Mouse (Mus musculus): ENCODE results near the gene Tmem126b. TPM values are rescaled to one million over a fixed set of nuclear protein-coding genes. Genes with fewer than 3 reads are reported as not detected.

Gene Tmem126b
- polyA plus RNA-seq, 1 experiment = 6.7 TPM

- H3K36me3 ChIP-seq (ENCODE audit: control insufficient read depth, insufficient read depth) = no peaks in the 10 kb centered on the region
- peak within 1 kb of the TSS; percentile 100 for H3K4me2 ChIP-seq (ENCODE audit: low read depth)
- peaks cover 5% of the 10 kb centered on the region for H3K27me3 ChIP-seq (ENCODE audit: control insufficient read depth, insufficient read depth, insufficient read length)
- H3K79me2 ChIP-seq (ENCODE audit: control insufficient read depth, insufficient read depth) = peaks cover 10% of the 10 kb centered on the region
- TF ChIP-seq CEBPB (IDR thresholded peaks at IDR 0.05; ENCODE audit: insufficient read depth, poor library complexity, severe bottlenecking) (no peak), POLR2AphosphoS2 (IDR thresholded peaks at IDR 0.05; ENCODE audit: insufficient read length, low read depth) (no peak), TCF3 (IDR thresholded peaks at IDR 0.05; ENCODE audit: insufficient read length, low read depth) (no peak), REST (IDR thresholded peaks at IDR 0.05; ENCODE audit: insufficient read depth, insufficient read length) (no peak), SRF (IDR thresholded peaks at IDR 0.05; ENCODE audit: control insufficient read depth, insufficient read length, low read depth) (no peak), POLR2A (IDR thresholded peaks at IDR 0.05; ENCODE audit: insufficient read length, low read depth) (no peak)
- peak within 1 kb of the TSS; percentile 13 for H3ac ChIP-seq (ENCODE audit: control insufficient read depth, insufficient read length)
- H3K4me3 ChIP-seq = peak within 1 kb of the TSS; percentile 83
Observed at GRCm38 (mm10) chr7:90476313-90477245, 778 bp upstream of the Tmem126b start, which contains the start of gene Dlg2. Dlg2 (plus strand) TSS chr7:90476672.

GRCm38 (mm10) chr7:90473511-90473910, 2.3 kb downstream of the Tmem126b start:
- Histone ChIP-seq H3K4me2 (ENCODE audit: low read depth) (no peak overlapping the region), H3K36me3 (ENCODE audit: control insufficient read depth, insufficient read depth) (peaks cover 3% of the 10 kb centered on the region), H3K79me2 (ENCODE audit: control insufficient read depth, insufficient read depth) (peaks cover 10% of the 10 kb centered on the region), H3ac (ENCODE audit: control insufficient read depth, insufficient read length) (no peak overlapping the region), H3K4me3 (no peak overlapping the region), H3K27me3 (ENCODE audit: control insufficient read depth, insufficient read depth, insufficient read length) (no peaks in the 10 kb centered on the region)
- TF ChIP-seq SRF (IDR thresholded peaks at IDR 0.05; ENCODE audit: control insufficient read depth, insufficient read length, low read depth) = no peak
- TF ChIP-seq MYOG (IDR thresholded peaks at IDR 0.05; ENCODE audit: control insufficient read depth in 1 of 3, insufficient read depth in 1 of 3, insufficient read length in 2 of 3, low read depth in 2 of 3) = no peak
- no peak for TF ChIP-seq POLR2AphosphoS2 (IDR thresholded peaks at IDR 0.05; ENCODE audit: insufficient read length, low read depth)
- TF ChIP-seq TCF3 (IDR thresholded peaks at IDR 0.05; ENCODE audit: insufficient read length, low read depth) = no peak
- no peak for TF ChIP-seq USF1 (IDR thresholded peaks at IDR 0.05; ENCODE audit: low read depth)
- TF ChIP-seq MYOD1 (IDR thresholded peaks at IDR 0.05; ENCODE audit: control insufficient read depth in 1 of 3, insufficient read length in 2 of 3, low read depth in 2 of 3) = no peak
- TF ChIP-seq TCF12 (IDR thresholded peaks at IDR 0.05; ENCODE audit: insufficient read depth, poor library complexity, severe bottlenecking) = no peak
- TF ChIP-seq POLR2A (IDR thresholded peaks at IDR 0.05; ENCODE audit: insufficient read length, low read depth) = no peak
- no peak for TF ChIP-seq E2F4 (IDR thresholded peaks at IDR 0.05; ENCODE audit: insufficient read depth)
- no peak for TF ChIP-seq MAX (IDR thresholded peaks at IDR 0.05; ENCODE audit: low read depth)
- no peak for TF ChIP-seq REST (IDR thresholded peaks at IDR 0.05; ENCODE audit: insufficient read depth, insufficient read length)
- TF ChIP-seq CEBPB (IDR thresholded peaks at IDR 0.05; ENCODE audit: insufficient read depth, poor library complexity, severe bottlenecking) = no peak

GRCm38 (mm10) chr7:90461441-90461840, 14.4 kb downstream of the Tmem126b start:
- H3K27me3 ChIP-seq (ENCODE audit: control insufficient read depth, insufficient read depth, insufficient read length) = no peaks in the 10 kb centered on the region
- no peaks in the 10 kb centered on the region for H3K36me3 ChIP-seq (ENCODE audit: control insufficient read depth, insufficient read depth)
- peaks cover 5% of the 10 kb centered on the region for H3K79me2 ChIP-seq (ENCODE audit: control insufficient read depth, insufficient read depth)
- TF ChIP-seq TCF12 (IDR thresholded peaks at IDR 0.05; ENCODE audit: insufficient read depth, poor library complexity, severe bottlenecking) (no peak), POLR2AphosphoS2 (IDR thresholded peaks at IDR 0.05; ENCODE audit: insufficient read length, low read depth) (no peak), USF1 (IDR thresholded peaks at IDR 0.05; ENCODE audit: low read depth) (no peak), SRF (IDR thresholded peaks at IDR 0.05; ENCODE audit: control insufficient read depth, insufficient read length, low read depth) (no peak), POLR2A (IDR thresholded peaks at IDR 0.05; ENCODE audit: insufficient read length, low read depth) (no peak)
- H3K4me2 ChIP-seq (ENCODE audit: low read depth) = no peak overlapping the region
- H3K4me3 ChIP-seq = no peak overlapping the region
- no peak overlapping the region for H3ac ChIP-seq (ENCODE audit: control insufficient read depth, insufficient read length)

DNA sequence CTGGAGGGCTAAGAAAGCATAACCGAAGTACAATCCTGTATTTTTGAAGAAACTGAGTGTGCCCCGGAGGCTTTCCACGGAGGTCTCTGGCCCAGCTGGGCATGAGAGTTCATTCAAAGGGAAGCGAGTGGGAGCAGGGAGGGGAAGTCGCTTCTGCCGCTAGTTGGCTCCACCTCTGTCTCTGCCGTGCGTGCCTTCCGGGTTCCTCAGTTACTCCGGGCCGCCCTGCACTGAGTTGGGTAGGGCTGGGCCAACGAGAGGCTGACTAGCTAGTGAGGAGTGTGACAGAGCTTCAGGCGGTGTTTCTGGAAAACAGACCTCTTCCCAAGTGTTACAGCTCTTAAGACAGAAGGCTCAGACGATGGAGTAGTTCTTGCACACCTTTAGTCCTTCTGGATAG, 14.9 kb downstream of the Tmem126b start:
- no peak for TF ChIP-seq POLR2AphosphoS2 (IDR thresholded peaks at IDR 0.05; ENCODE audit: insufficient read length, low read depth)
- TF ChIP-seq E2F4 (IDR thresholded peaks at IDR 0.05; ENCODE audit: insufficient read depth) = no peak
- no peak for TF ChIP-seq TCF3 (IDR thresholded peaks at IDR 0.05; ENCODE audit: insufficient read length, low read depth)
- TF ChIP-seq MYOG (IDR thresholded peaks at IDR 0.05; ENCODE audit: control insufficient read depth in 1 of 3, insufficient read depth in 1 of 3, insufficient read length in 2 of 3, low read depth in 2 of 3) = no peak
- no peak for TF ChIP-seq SRF (IDR thresholded peaks at IDR 0.05; ENCODE audit: control insufficient read depth, insufficient read length, low read depth)
- TF ChIP-seq USF1 (IDR thresholded peaks at IDR 0.05; ENCODE audit: low read depth) = no peak
- TF ChIP-seq CEBPB (IDR thresholded peaks at IDR 0.05; ENCODE audit: insufficient read depth, poor library complexity, severe bottlenecking) = no peak
- no peak for TF ChIP-seq POLR2A (IDR thresholded peaks at IDR 0.05; ENCODE audit: insufficient read length, low read depth)
- TF ChIP-seq MYOD1 (IDR thresholded peaks at IDR 0.05; ENCODE audit: control insufficient read depth in 1 of 3, insufficient read length in 2 of 3, low read depth in 2 of 3) = no peak
- TF ChIP-seq TCF12 (IDR thresholded peaks at IDR 0.05; ENCODE audit: insufficient read depth, poor library complexity, severe bottlenecking) = no peak
- TF ChIP-seq REST (IDR thresholded peaks at IDR 0.05; ENCODE audit: insufficient read depth, insufficient read length) = no peak
- no peak for TF ChIP-seq MAX (IDR thresholded peaks at IDR 0.05; ENCODE audit: low read depth)
- H3K4me3 ChIP-seq = no peak overlapping the region
- H3K36me3 ChIP-seq (ENCODE audit: control insufficient read depth, insufficient read depth) = no peaks in the 10 kb centered on the region
- no peaks in the 10 kb centered on the region for H3K27me3 ChIP-seq (ENCODE audit: control insufficient read depth, insufficient read depth, insufficient read length)
- peaks cover 8% of the 10 kb centered on the region for H3K79me2 ChIP-seq (ENCODE audit: control insufficient read depth, insufficient read depth)
- H3K4me2 ChIP-seq (ENCODE audit: low read depth) = no peak overlapping the region
- no peak overlapping the region for H3ac ChIP-seq (ENCODE audit: control insufficient read depth, insufficient read length)

Measured in myocyte (in vitro differentiated cells).